Mouse (Mus musculus): Measurements from ENCODE around the gene Zmiz1. TPM values are rescaled to one million over a fixed set of nuclear protein-coding genes. Genes with fewer than 3 reads are reported as not detected.

Gene Zmiz1
- total and polyA plus RNA-seq, 3 experiments: 3.7 to 45.8 (median 11.1) TPM

DNA sequence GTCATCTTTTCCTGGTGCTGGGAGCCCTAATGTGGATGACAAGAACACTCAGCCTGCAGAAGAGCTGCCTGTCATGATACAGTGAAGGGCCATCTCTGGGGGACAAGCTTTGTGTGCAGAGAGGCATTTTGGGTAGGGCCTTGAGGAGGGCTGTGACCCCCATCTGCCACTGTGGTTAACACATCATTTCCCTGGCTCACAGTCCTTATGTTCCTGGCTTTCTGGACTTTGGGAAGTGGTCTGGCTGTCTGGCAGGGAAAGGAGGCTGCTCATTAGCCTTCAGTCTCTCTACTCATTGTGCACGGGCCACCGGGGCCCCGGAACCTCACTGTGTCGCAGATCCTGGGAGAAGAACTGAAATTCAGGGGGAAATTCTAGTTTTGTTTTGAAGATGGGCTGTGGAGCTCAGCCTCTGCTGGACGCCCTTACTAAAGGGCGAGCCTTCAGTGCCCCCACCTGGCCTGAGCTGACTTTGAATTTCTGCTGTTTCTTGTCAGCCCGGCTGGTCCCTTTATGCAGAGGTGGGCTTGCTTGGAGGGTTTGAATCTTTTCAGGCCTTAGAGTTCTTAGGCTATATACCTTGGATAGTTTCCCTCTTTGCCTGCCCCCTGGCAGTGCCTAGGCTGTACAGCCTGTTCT lies 10.0 kb downstream of the Zmiz1 start:
- H3K4me3 ChIP-seq (replicated peaks in 1 of 3; ENCODE audit: low read depth in 2 of 3, low read length in 2 of 3, poor library complexity in 1 of 3): no peak overlapping the region

DNA sequence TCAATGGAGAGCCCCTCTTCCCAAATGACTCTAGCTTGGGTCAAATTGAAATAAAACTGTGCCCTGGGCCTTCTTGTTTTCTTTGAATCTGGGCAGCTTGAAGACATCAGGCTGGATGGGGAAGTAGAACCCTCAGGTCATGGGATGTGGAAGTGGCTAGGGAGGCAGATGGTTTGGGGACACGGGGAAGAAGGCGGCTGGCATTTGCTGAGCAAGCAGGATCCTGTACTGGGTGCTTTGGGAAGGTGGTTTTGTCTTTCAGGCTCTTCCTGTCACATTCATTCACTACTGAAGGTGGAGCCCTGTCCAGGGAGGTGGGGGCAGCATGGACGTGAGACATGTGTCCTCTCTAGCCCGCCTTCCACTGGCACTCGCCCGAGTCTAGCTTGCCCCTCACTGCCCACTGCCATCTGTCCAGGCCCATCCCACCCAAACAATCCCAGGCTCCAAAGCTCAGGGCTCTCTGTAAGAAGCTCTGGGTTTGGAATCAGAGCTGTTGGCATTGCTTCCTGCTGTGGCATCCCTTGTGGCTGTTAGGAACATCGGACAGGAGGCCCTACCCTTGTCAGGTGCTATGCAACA lies 11.3 kb downstream of the Zmiz1 start:
- dilution Hi-C loops (cut with MboI; ENCODE audit: extremely low pct_ligation_motif_present, extremely low pct_unique_long_range_greater_than_20kb, low sequenced_read_pairs): no loop called here
- Histone ChIP-seq H3K4me3 (replicated peaks in 1 of 3; ENCODE audit: low read depth in 2 of 3, low read length in 2 of 3, poor library complexity in 1 of 3) (no peak overlapping the region), H3K27me3 (replicated peaks) (no peaks in the 10 kb centered on the region), H3K36me3 (replicated peaks in 1 of 2; ENCODE audit: control insufficient read depth in 1 of 2, insufficient read depth in 1 of 2, low read length in 1 of 2) (peaks cover 0 to 4% of the 10 kb centered on the region in 2 experiments), H3K27ac (ENCODE audit: insufficient read depth, low read depth) (no peak overlapping the region), H3K9me3 (replicated peaks; ENCODE audit: low read length) (no peaks in the 10 kb centered on the region), H3K79me2 (replicated peaks; ENCODE audit: control insufficient read depth, extremely low read depth, insufficient read depth, poor library complexity, severe bottlenecking) (peaks cover 54% of the 10 kb centered on the region), H3K9ac (ENCODE audit: insufficient read depth, low read depth) (no peak overlapping the region), H3K4me2 (ENCODE audit: insufficient read depth, low read depth, poor library complexity, severe bottlenecking) (no peak overlapping the region), H3K4me1 (ENCODE audit: control insufficient read depth in 1 of 2, insufficient read depth in 2 of 2) (peaks cover 51 to 82% of the 10 kb centered on the region in 2 experiments)
- in situ Hi-C loops (cut with MboI; ENCODE audit: low pct_ligation_motif_present, low pct_unique_long_range_greater_than_20kb, low sequenced_read_pairs): loop anchor here (10.0 to 25.0 kb wide), 2 partner anchors 356 to 983 kb away; partner anchors contain the start of genes Polr3a and Rps24
- no peak for DNase-seq (ENCODE audit: extremely low read depth)
- no peak for TF ChIP-seq USF1 (IDR thresholded peaks at IDR 0.05; ENCODE audit: low read depth, low read length)
- no peak for TF ChIP-seq USF2 (conservative IDR thresholded peaks at IDR 0.05; ENCODE audit: low read depth, low read length)
- no peak for TF ChIP-seq CHD2 (IDR thresholded peaks at IDR 0.05; ENCODE audit: low read length)
- TF ChIP-seq TCF12 (IDR thresholded peaks at IDR 0.05; ENCODE audit: low read depth, low read length): no peak
- no peak for TF ChIP-seq PAX5 (IDR thresholded peaks at IDR 0.05; ENCODE audit: low read length)
- TF ChIP-seq MEF2A (IDR thresholded peaks at IDR 0.05; ENCODE audit: borderline replicate concordance, low read depth, low read length): no peak
- TF ChIP-seq CHD1 (IDR thresholded peaks at IDR 0.05; ENCODE audit: low read depth, low read length): no peak
- no peak for TF ChIP-seq ZC3H11A (IDR thresholded peaks at IDR 0.05; ENCODE audit: low read depth, low read length)
- no peak for TF ChIP-seq BHLHE40 (IDR thresholded peaks at IDR 0.05; ENCODE audit: low read depth, low read length)

More for the DNA sequence above, 10.0 kb downstream of the Zmiz1 start:
- H3K4me1 ChIP-seq (ENCODE audit: control insufficient read depth in 1 of 2, insufficient read depth in 2 of 2): peaks cover 55 to 82% of the 10 kb centered on the region in 2 experiments
- H3K9me3 ChIP-seq (replicated peaks; ENCODE audit: low read length): no peaks in the 10 kb centered on the region
- dilution Hi-C loops (cut with MboI; ENCODE audit: extremely low pct_ligation_motif_present, extremely low pct_unique_long_range_greater_than_20kb, low sequenced_read_pairs): no loop called here
- DNase-seq (ENCODE audit: extremely low read depth): no peak
- in situ Hi-C loops (cut with MboI; ENCODE audit: low pct_ligation_motif_present, low pct_unique_long_range_greater_than_20kb, low sequenced_read_pairs): loop anchor here (10.0 to 25.0 kb wide), 2 partner anchors 96 to 982 kb away; partner anchors contain the start of genes Polr3a and Rps24
- H3K9ac ChIP-seq (ENCODE audit: insufficient read depth, low read depth): no peak overlapping the region
- no peaks in the 10 kb centered on the region for H3K27me3 ChIP-seq (replicated peaks)
- peaks cover 0 to 7% of the 10 kb centered on the region in 2 experiments for H3K36me3 ChIP-seq (replicated peaks in 1 of 2; ENCODE audit: control insufficient read depth in 1 of 2, insufficient read depth in 1 of 2, low read length in 1 of 2)
- no peak overlapping the region for H3K4me2 ChIP-seq (ENCODE audit: insufficient read depth, low read depth, poor library complexity, severe bottlenecking)
- no peak overlapping the region for H3K27ac ChIP-seq (ENCODE audit: insufficient read depth, low read depth)
- H3K79me2 ChIP-seq (replicated peaks; ENCODE audit: control insufficient read depth, extremely low read depth, insufficient read depth, poor library complexity, severe bottlenecking): peaks cover 53% of the 10 kb centered on the region
- TF ChIP-seq GABPA (IDR thresholded peaks at IDR 0.05; ENCODE audit: insufficient replicate concordance, low read depth, low read length) (no peak), JUN (IDR thresholded peaks at IDR 0.05; ENCODE audit: insufficient read depth, low read depth, low read length) (no peak), MEF2A (IDR thresholded peaks at IDR 0.05; ENCODE audit: borderline replicate concordance, low read depth, low read length) (0 out of 2 replicates have a peak, but pooled peaks have one; percentile 34), MAFK (IDR thresholded peaks at IDR 0.05; ENCODE audit: insufficient replicate concordance, low read length) (no peak), CHD1 (IDR thresholded peaks at IDR 0.05; ENCODE audit: low read depth, low read length) (no peak), RAD21 (IDR thresholded peaks at IDR 0.05; ENCODE audit: low read depth, low read length) (peak; percentile 72), IRF4 (IDR thresholded peaks at IDR 0.05; ENCODE audit: low read depth, low read length) (peak; percentile 32; the same call in 1 of the 2 replicates), USF1 (IDR thresholded peaks at IDR 0.05; ENCODE audit: low read depth, low read length) (no peak), SMC3 (IDR thresholded peaks at IDR 0.05; ENCODE audit: low read depth, low read length) (peak; percentile 71), CTCF (conservative IDR thresholded peaks at IDR 0.05 in 1 of 2, IDR thresholded peaks at IDR 0.05 in 1 of 2; ENCODE audit: low read depth in 2 of 2, low read length in 2 of 2) (peak in 1 of 2 experiments; percentile 61; a peak in 2 of 4 replicates), ZC3H11A (IDR thresholded peaks at IDR 0.05; ENCODE audit: low read depth, low read length) (peak; percentile 31; the same call in 1 of the 2 replicates), JUND (conservative IDR thresholded peaks at IDR 0.05; ENCODE audit: low read depth, low read length) (no peak), BHLHE40 (IDR thresholded peaks at IDR 0.05; ENCODE audit: low read depth, low read length) (0 out of 2 replicates have a peak, but pooled peaks have one; percentile 9), MXI1 (IDR thresholded peaks at IDR 0.05; ENCODE audit: low read depth, low read length) (no peak)

All from CH12.LX (cell line).